In genomic region chr7:7121602-7121980, GRCm38 (mm10) we compare ENCODE assay signal across 7 mouse cellular contexts. TPM values are rescaled to one million over a fixed set of nuclear protein-coding genes. Genes with fewer than 3 reads are reported as not detected.
DNase-seq lines count a peak whose midpoint lies in the region; ATAC-seq and TF ChIP-seq lines count a peak whose summit lies in the region.

No protein-coding gene starts in this region.

- no peak for ATAC-seq in megakaryocyte, adult 5-6 weeks (ENCODE audit: poor library complexity, severe bottlenecking)
- ATAC-seq in forebrain, embryonic 14.5 days = no peak; the same call in 1 of the 2 replicates
- peak; percentile 12; the same call in 1 of the 2 replicates for ATAC-seq in liver, embryonic 11.5 days (replicated peaks; ENCODE audit: low FRiP score)
- no peak for ATAC-seq in stomach, postnatal 0 days (ENCODE audit: low FRiP score, low TSS enrichment)

- no peaks in the 10 kb centered on the region for H3K27me3 ChIP-seq in megakaryocyte, embryonic 14.5 days (replicated peaks)
- no peaks in the 10 kb centered on the region for H3K27me3 ChIP-seq in forebrain, embryonic 14.5 days (replicated peaks; ENCODE audit: control insufficient read depth, insufficient read depth, low read length)
- no peaks in the 10 kb centered on the region for H3K27me3 ChIP-seq in liver, embryonic 11.5 days (replicated peaks; ENCODE audit: control insufficient read depth, insufficient read depth, low read length)
- H3K27me3 ChIP-seq in stomach, postnatal 0 days (ENCODE audit: control insufficient read depth, insufficient read depth, low read length) = no peaks in the 10 kb centered on the region

- DNase-seq in forebrain, embryonic 14.5 days (ENCODE audit: low spot score) = no peak
- DNase-seq in liver, embryonic 11.5 days (ENCODE audit: low spot score) = no peak
- no peak for DNase-seq in stomach, postnatal 0 days (ENCODE audit: low spot score)
- DNase-seq in c-Kit-positive CD71-positive TER-119-positive erythroid progenitor cells, embryonic 14.5 days (ENCODE audit: low spot score) = no peak
- no peak for DNase-seq in yolk sac, embryonic 10.5 days (ENCODE audit: low spot score)

- 55% methylated on average over 6 of the region's 6 CpGs for WGBS in forebrain, embryonic 14.5 days
- WGBS in liver, embryonic 11.5 days = 47% methylated on average over 6 of the region's 6 CpGs
- 52% methylated on average over 6 of the region's 6 CpGs for WGBS in stomach, postnatal 0 days

- H3K9me3 ChIP-seq in megakaryocyte, embryonic 14.5 days = no peaks in the 10 kb centered on the region
- no peaks in the 10 kb centered on the region for H3K9me3 ChIP-seq in forebrain, embryonic 14.5 days (replicated peaks; ENCODE audit: control insufficient read depth, low read length)
- H3K9me3 ChIP-seq in liver, embryonic 11.5 days (ENCODE audit: control insufficient read depth, low read length) = no peaks in the 10 kb centered on the region
- H3K9me3 ChIP-seq in stomach, postnatal 0 days (ENCODE audit: control insufficient read depth, low read length) = no peaks in the 10 kb centered on the region

- no peak overlapping the region for H3K27ac ChIP-seq in forebrain, embryonic 14.5 days (ENCODE audit: low read depth, low read length)
- no peak overlapping the region for H3K27ac ChIP-seq in liver, embryonic 11.5 days (ENCODE audit: low read depth, low read length)
- no peak overlapping the region for H3K27ac ChIP-seq in stomach, postnatal 0 days (replicated peaks)

- H3K36me3 ChIP-seq in megakaryocyte, embryonic 14.5 days (replicated peaks; ENCODE audit: low read length) = peaks cover 40% of the 10 kb centered on the region
- H3K36me3 ChIP-seq in forebrain, embryonic 14.5 days (ENCODE audit: control insufficient read depth, insufficient read depth, low read length) = peaks cover 17% of the 10 kb centered on the region
- H3K36me3 ChIP-seq in liver, embryonic 11.5 days (ENCODE audit: control insufficient read depth, insufficient read depth, low read length) = peaks cover 7% of the 10 kb centered on the region; the same call in 1 of the 2 replicates
- H3K36me3 ChIP-seq in stomach, postnatal 0 days (ENCODE audit: control insufficient read depth, insufficient read depth, low read length) = peaks cover 5% of the 10 kb centered on the region; the same call in 1 of the 2 replicates

- H3K4me1 ChIP-seq in megakaryocyte, embryonic 14.5 days = peaks cover 28% of the 10 kb centered on the region
- peaks cover 7% of the 10 kb centered on the region for H3K4me1 ChIP-seq in forebrain, embryonic 14.5 days (ENCODE audit: control insufficient read depth, insufficient read depth, low read length)
- H3K4me1 ChIP-seq in liver, embryonic 11.5 days (replicated peaks; ENCODE audit: control insufficient read depth, insufficient read depth, low read length) = no peaks in the 10 kb centered on the region; the same call in 1 of the 2 replicates
- 0 out of 2 replicates have a peak, but pooled peaks cover 2% of the 10 kb centered on the region for H3K4me1 ChIP-seq in stomach, postnatal 0 days (replicated peaks; ENCODE audit: control insufficient read depth, insufficient read depth)

- TF ChIP-seq CTCF in stomach, postnatal 0 days (IDR thresholded peaks at IDR 0.05; ENCODE audit: low read depth) = no peak

- H3K9ac ChIP-seq in forebrain, embryonic 14.5 days (ENCODE audit: low read length) = no peak overlapping the region
- no peak overlapping the region; the same call in 1 of the 2 replicates for H3K9ac ChIP-seq in liver, embryonic 11.5 days (ENCODE audit: low read depth, low read length)
- no peak overlapping the region for H3K9ac ChIP-seq in stomach, postnatal 0 days (ENCODE audit: low read length)

- TF ChIP-seq EP300 in stomach, postnatal 0 days (optimal IDR thresholded peaks at IDR 0.05) = no peak

- peak overlapping the region; percentile 64 for H3K4me2 ChIP-seq in forebrain, embryonic 14.5 days (ENCODE audit: low read length)
- peak overlapping the region; percentile 65 for H3K4me2 ChIP-seq in liver, embryonic 11.5 days
- peak overlapping the region; percentile 66 for H3K4me2 ChIP-seq in stomach, postnatal 0 days (replicated peaks; ENCODE audit: low read depth)

- peak overlapping the region; percentile 97 for H3K4me3 ChIP-seq in megakaryocyte, embryonic 14.5 days (replicated peaks)
- peak overlapping the region; percentile 60 for H3K4me3 ChIP-seq in forebrain, embryonic 14.5 days (ENCODE audit: low read depth, low read length)
- peak overlapping the region; percentile 66 for H3K4me3 ChIP-seq in liver, embryonic 11.5 days (ENCODE audit: low read depth, low read length)
- peak overlapping the region; percentile 63 for H3K4me3 ChIP-seq in stomach, postnatal 0 days (ENCODE audit: low read depth, low read length)

RNA-seq across cellular contexts. Expression of gene Zfp954, which starts 0.3 kb away (rescaled TPM):
- 1.5 TPM in 1 of 2 replicates, not detected in the other for polyA plus RNA-seq in megakaryocyte, embryonic 14.5 days (2012; ENCODE audit: insufficient read depth, low replicate concordance)
- 9.4 and 13.4 TPM in 2 replicates for total RNA-seq in megakaryocyte, adult 5-6 weeks (2015)
- 11.6 and 12.4 TPM in 2 replicates for total RNA-seq in megakaryocyte, adult 5-6 weeks (2017)
- 32.9 and 35.5 TPM in 2 replicates for polyA plus RNA-seq in forebrain, embryonic 14.5 days (2014; fragmentation: Nextera tagmentation; extraction: Ambion mirVana)
- 10.0 and 10.8 TPM in 2 replicates for polyA plus RNA-seq in liver, embryonic 11.5 days (2014; fragmentation: Nextera tagmentation; extraction: Ambion mirVana)
- 10.0 and 10.7 TPM in 2 replicates for polyA plus RNA-seq in stomach, postnatal 0 days (2015; fragmentation: Nextera tagmentation; extraction: Ambion mirVana)

RNA-seq across cellular contexts. Expression of gene Zfp773, which starts 15.0 kb away (rescaled TPM):
- not detected in 2 replicates for polyA plus RNA-seq in megakaryocyte, embryonic 14.5 days (2012; ENCODE audit: insufficient read depth, low replicate concordance)
- 0.31 and 0.43 TPM in 2 replicates for total RNA-seq in megakaryocyte, adult 5-6 weeks (2015)
- total RNA-seq in megakaryocyte, adult 5-6 weeks (2017) = 1.4 and 1.7 TPM in 2 replicates
- polyA plus RNA-seq in forebrain, embryonic 14.5 days (2014; fragmentation: Nextera tagmentation; extraction: Ambion mirVana) = 11.3 and 13.7 TPM in 2 replicates
- 0.53 and 0.75 TPM in 2 replicates for polyA plus RNA-seq in liver, embryonic 11.5 days (2014; fragmentation: Nextera tagmentation; extraction: Ambion mirVana)
- polyA plus RNA-seq in stomach, postnatal 0 days (2015; fragmentation: Nextera tagmentation; extraction: Ambion mirVana) = 0.45 and 0.63 TPM in 2 replicates

RNA-seq across cellular contexts. Expression of gene Zfp418, which starts 49.5 kb away (rescaled TPM):
- 0.09 TPM in 1 of 2 replicates, not detected in the other for polyA plus RNA-seq in megakaryocyte, embryonic 14.5 days (2012; ENCODE audit: insufficient read depth, low replicate concordance)
- total RNA-seq in megakaryocyte, adult 5-6 weeks (2015) = 0.89 and 2.7 TPM in 2 replicates
- total RNA-seq in megakaryocyte, adult 5-6 weeks (2017) = 1.4 and 1.8 TPM in 2 replicates
- 4.5 and 5.2 TPM in 2 replicates for polyA plus RNA-seq in forebrain, embryonic 14.5 days (2014; fragmentation: Nextera tagmentation; extraction: Ambion mirVana)
- 0.93 and 1.3 TPM in 2 replicates for polyA plus RNA-seq in liver, embryonic 11.5 days (2014; fragmentation: Nextera tagmentation; extraction: Ambion mirVana)
- polyA plus RNA-seq in stomach, postnatal 0 days (2015; fragmentation: Nextera tagmentation; extraction: Ambion mirVana) = 1.2 and 1.4 TPM in 2 replicates
